Mouse (Mus musculus) layer of hippocampus, postnatal 10 days (tissue): ENCODE measurements around the gene Adck2. TPM values are rescaled to one million over a fixed set of nuclear protein-coding genes. Genes with fewer than 3 reads are reported as not detected.

Experiments used
- DNase-seq, 2 experiments: peaks; one replicate each; pipeline ENCODE4 v3.0.0; 2021; ENCODE audit warnings: low spot score in 2 of 2
- total RNA-seq, 2 experiments: library from RNA; stranded (reverse); gene quantifications; 2 replicates each; pipeline ENCODE4 v1.2.3; 2021

Adck2 gene
- total RNA-seq, 2 experiments from 2014 or later = 26.4 to 28.1 TPM

GRCm38 (mm10) chr6:39610207-39610606, 36.5 kb downstream of the Adck2 start:
- no peak for DNase-seq

GRCm38 (mm10) chr6:39611296-39611695, 37.6 kb downstream of the Adck2 start:
- DNase-seq = no peak

Other genes with a start within 250 kb of the Adck2 start
- 10 to 100 TPM; 74.6 to 85.4 TPM for gene Slc37a3, start 196.2 kb upstream of the Adck2 start, total RNA-seq
- not detected for gene Rab19, start 192.7 kb upstream of the Adck2 start, total RNA-seq
- gene Mkrn1, start 153.4 kb upstream of the Adck2 start, total RNA-seq = 100 to 1,000 TPM; 163 to 165 TPM
- 10 to 100 TPM; 33.3 to 33.6 TPM for gene Dennd2a, start 16.0 kb upstream of the Adck2 start, total RNA-seq
- gene Gm42420, start 11.9 kb downstream of the Adck2 start, total RNA-seq = not detected
- 100 to 1,000 TPM; 183 to 201 TPM for gene Ndufb2, start 18.7 kb downstream of the Adck2 start, total RNA-seq
- gene Braf, start 151.6 kb downstream of the Adck2 start, total RNA-seq = 10 to 100 TPM; 85.5 to 88.4 TPM
- gene Mrps33, start 237.1 kb downstream of the Adck2 start, total RNA-seq = 100 to 1,000 TPM in 1 of 2 experiments, 10 to 100 TPM in 1; 97.2 to 114 TPM